Mouse (Mus musculus) cerebellum, adult 9-10 months (tissue): ENCODE results near the gene Tspan9.
A peak's percentile ranks its signal among the peaks of the same experiment; 100 is the strongest.

Experiments used
- DNase-seq: peaks from one replicate; pipeline ENCODE4 v3.0.0; 2022

Gene Tspan9

GRCm38 (mm10) chr6:128070921-128071558 lies 72.4 kb downstream of the Tspan9 start:
- DNase-seq = peak; percentile 86

- peak; percentile 83 for DNase-seq
Observed at GRCm38 (mm10) chr6:128070072-128070872, 73.1 kb downstream of the Tspan9 start.

DNA sequence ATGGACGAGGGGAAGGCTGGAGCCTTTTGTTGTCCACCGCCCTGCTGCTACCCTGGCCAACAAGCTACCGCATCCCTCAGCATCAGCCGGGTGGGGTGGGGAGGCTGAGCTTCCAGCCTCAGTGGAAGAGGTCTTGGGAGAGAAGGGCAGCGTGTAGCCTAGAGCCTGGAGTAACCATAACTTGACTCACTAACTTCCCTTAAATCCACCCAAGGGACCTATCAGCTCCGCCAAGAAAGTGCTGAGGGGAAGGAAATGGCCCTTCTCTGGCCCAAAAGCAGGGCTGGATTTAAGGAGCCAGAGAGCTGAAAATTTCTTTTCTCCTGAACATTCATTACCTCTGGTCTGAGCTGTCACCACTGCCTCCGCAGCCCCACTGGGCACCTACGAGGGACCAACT lies 75.2 kb downstream of the Tspan9 start:
- DNase-seq = no peak

GRCm38 (mm10) chr6:128065982-128066381 lies 77.4 kb downstream of the Tspan9 start:
- DNase-seq = peak; percentile 80

DNA sequence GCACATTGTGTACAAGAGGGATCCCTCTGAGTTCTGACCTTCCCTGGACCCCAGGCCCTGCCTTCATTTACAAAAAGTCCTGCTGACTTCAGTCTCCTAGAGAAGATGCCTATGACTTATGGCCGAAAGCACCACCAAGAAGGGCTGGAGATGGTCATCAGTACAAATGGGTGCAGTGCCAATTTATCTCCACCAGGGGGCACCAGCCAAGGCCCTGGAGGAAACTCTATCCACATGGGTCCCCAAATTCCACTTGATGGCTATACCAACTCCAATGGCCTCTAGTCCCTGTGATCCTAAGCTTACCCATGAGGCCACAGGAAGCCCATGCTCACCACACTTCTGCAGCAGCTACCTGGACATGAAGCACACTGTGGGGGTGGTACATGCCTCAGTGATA lies 79.9 kb downstream of the Tspan9 start:
- DNase-seq = peak; percentile 80

- peak; percentile 78 for DNase-seq
Observed at GRCm38 (mm10) chr6:128062784-128063183, 80.6 kb downstream of the Tspan9 start.

- DNase-seq = peak; percentile 92
Observed at GRCm38 (mm10) chr6:128062216-128062615, 81.2 kb downstream of the Tspan9 start.

- no peak for DNase-seq
Observed at GRCm38 (mm10) chr6:128061342-128061741, 82.1 kb downstream of the Tspan9 start.

- DNase-seq = peak; percentile 80
Observed at GRCm38 (mm10) chr6:128058570-128058969, 84.8 kb downstream of the Tspan9 start.

DNA sequence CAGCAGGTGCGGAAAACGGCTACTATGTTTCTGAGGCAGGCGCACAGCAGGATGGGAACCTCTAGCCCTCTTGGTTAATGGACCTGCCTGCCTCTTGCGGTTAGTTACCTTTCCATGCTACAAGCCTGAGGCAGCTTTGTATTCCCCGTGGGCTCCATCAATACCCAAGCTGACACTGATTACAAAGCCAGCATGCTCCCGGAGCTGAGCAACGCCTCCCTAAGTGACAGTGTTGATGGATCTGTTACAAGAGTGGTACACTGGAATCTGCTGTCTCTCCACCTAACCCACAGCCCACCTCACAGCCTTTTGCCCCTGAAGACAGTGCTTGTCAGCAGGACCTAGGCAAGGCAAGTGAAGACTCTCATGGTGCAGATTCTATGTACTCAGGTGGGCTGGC lies 85.2 kb downstream of the Tspan9 start:
- DNase-seq = no peak

GRCm38 (mm10) chr6:128053000-128053732 lies 90.2 kb downstream of the Tspan9 start:
- DNase-seq = no peak

GRCm38 (mm10) chr6:128047671-128048070 lies 95.7 kb downstream of the Tspan9 start:
- DNase-seq = peak; percentile 79

- no peak for DNase-seq
Observed at GRCm38 (mm10) chr6:128047239-128047638, 96.2 kb downstream of the Tspan9 start.

- no peak for DNase-seq
Observed at GRCm38 (mm10) chr6:128046799-128047198, 96.6 kb downstream of the Tspan9 start.

DNA sequence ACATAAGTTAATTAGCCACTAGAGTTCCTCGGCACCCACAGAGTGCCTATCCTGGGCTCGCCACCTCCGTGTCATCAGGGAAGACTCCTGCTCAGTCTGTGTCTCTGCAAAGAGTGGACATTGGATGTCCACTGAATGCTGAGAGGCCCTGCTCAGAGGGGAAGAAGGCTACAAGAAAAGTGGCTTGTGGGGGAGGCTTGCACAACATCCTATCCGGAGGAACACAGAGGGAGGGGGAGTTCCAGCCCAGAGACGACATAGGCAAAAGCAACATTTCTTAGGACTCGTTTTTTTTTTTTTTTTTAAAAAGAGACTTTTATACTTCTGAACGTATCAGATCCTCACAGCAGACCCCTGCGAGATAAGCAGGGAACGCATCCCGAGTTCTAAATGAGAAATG lies 98.7 kb downstream of the Tspan9 start:
- no peak for DNase-seq

DNA sequence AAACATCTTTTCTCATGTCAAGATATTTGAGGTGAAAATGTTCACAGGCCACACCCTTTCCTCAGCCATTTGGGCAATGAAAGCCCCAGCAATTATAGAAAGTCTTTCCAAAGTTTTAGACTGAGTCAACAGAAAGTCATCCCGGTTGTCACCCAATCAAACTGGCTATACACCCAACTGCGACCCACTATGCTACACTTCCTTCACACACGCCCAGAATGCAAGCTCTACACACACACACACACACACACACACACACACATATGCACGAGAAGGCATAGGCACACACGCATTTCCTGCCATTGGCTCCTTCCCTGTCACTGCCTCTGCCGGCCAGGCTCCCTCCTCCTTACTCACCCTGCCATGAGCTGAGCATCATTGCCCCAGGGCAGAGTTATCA lies 99.9 kb downstream of the Tspan9 start:
- no peak for DNase-seq

DNA sequence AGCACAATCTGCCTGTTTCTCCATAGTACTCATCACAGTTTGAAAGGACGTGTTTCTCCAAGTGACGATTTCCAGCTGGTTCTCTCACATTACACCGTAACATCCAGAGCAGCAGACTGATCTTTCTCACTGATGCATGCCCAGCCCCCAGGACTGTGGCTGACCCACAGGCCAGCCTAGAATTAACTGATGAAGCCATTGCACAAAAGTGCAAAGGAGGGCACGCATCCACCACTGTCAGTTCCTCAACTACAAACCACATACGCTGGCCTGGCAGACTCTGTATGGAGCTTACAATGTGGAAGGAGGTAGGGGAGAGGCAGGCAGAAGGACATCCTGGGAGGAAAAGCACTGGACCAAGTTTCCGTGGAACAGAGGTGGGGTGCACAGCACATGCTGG lies 101.6 kb downstream of the Tspan9 start:
- no peak for DNase-seq

DNA sequence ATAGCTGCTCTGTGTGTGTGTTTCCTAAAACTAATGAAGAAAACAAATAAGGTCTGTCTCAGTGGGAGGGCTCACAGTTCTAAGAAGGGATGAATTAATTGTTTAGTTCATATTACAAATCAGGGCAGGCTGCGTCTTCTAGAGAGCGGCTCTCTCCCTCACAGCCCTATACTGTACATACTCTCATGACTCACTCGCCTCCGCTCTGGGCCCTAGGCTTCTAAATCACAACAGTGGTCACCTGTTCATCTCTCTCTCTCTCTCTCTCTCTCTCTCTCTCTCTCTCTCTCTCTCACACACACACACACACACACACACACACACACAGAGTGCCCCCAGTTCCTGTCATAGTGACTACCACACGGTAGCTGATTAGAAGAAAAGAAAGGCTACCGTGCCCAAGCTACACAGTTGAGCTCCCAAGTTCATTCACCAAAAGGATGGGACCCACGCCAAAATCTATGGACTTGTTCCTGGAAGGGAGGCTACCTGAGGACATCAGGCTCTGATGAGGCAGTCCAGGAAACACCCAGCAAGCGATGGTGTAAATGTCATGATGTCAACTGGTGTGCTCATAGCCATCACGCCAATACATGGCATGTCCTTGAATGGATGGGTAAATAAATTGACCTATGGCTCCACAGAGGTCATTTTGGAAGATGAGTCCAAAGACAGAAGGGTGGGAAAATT lies 104.2 kb downstream of the Tspan9 start:
- no peak for DNase-seq

DNA sequence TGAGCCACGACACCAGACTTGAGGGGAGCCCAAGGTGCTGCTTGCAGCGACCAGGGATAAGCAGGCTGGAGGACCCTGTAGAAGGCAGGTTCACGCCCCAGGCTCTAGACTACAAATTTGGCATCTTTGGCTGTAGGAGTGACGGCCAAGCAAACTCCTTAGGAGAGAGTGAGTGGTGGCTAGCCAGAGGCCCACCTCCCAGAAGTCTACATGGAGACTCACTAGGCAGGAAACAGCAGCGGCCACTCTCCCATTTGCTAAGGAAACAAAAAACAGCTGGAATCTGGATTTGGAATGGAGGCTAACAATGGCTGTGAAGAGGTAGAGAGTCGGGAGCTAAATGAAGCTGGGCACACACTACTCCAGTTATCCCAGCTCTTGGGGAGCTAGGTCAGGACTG lies 104.8 kb downstream of the Tspan9 start:
- no peak for DNase-seq

- DNase-seq = no peak
Observed at GRCm38 (mm10) chr6:128036597-128036996, 106.8 kb downstream of the Tspan9 start.

DNA sequence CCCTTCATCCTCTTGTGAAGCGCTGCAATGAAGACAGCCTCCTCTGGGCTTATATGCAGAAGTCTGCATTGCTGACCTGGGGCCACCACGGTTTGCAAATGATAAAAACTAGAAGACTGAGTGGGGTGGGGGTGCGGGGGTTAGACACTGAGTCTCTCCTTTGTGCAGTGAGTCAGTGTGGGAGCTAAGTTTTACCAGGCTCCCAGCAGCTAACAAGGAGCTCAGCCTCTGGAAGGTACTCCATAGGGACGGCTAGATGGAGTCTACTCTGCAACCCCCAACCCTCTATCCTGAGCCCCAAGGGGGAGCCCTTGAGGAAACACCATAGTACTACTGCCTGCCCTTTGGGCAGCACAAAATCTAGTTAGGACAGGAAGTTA lies 107.5 kb downstream of the Tspan9 start:
- peak; percentile 72 for DNase-seq

GRCm38 (mm10) chr6:128035250-128035929 lies 108.0 kb downstream of the Tspan9 start:
- DNase-seq = peak; percentile 84
